Mouse (Mus musculus) megakaryocyte, embryonic 14.5 days (primary cell): ENCODE data around the gene Cbr1.

Experiments
- FLI1 ChIP-seq: IDR thresholded peaks from 2 replicates; pipeline ENCODE4 v1.6.1; 2012; ENCODE audit warnings: low read length, inconsistent platforms, mixed read lengths
- GATA1 ChIP-seq: IDR thresholded peaks from 3 replicates; pipeline ENCODE4 v1.6.1; 2012; ENCODE audit warnings: mixed read lengths, low read length, inconsistent platforms, borderline replicate concordance

- TF ChIP-seq GATA1 (no peak), FLI1 (no peak)
Measured at GRCm38 (mm10) chr16:93592711-93593110, 12.9 kb upstream of the Cbr1 start.
